Mouse (Mus musculus) small intestine, adult 2 months (tissue): ENCODE data around the gene Gm20388.

Source experiments
- CTCF ChIP-seq: fragments of 200-500 bp; IDR thresholded peaks from 2 replicates; pipeline ENCODE4 v1.5.1; 2012; ENCODE audit warnings: low read depth, mild to moderate bottlenecking, control low read depth, inconsistent platforms, low read length, moderate library complexity, mixed read lengths; ENCODE audit not compliant: insufficient replicate concordance, insufficient read length; ENCODE audit errors: extremely low read depth
- POLR2A ChIP-seq: fragments of 200-500 bp; IDR thresholded peaks from 2 replicates; pipeline ENCODE4 v1.6.1; 2012; ENCODE audit warnings: low read depth, mild to moderate bottlenecking, control low read depth, inconsistent platforms, low read length, moderate library complexity

- no peak for TF ChIP-seq CTCF
- no peak for TF ChIP-seq POLR2A
Observed at GRCm38 (mm10) chr8:122067783-122068505, 2157.3 kb downstream of the Gm20388 start.
